Mouse (Mus musculus) mesoderm, embryonic 11.5 days (tissue): ENCODE measurements around the gene Tmcc1.

ENCODE experiments used
- DNase-seq: peaks from one replicate; pipeline ENCODE4 v3.0.0-alpha.2; 2012; ENCODE audit warnings: low read depth, low spot score

Tmcc1 gene

GRCm38 (mm10) chr6:115993463-115994145, 199.7 kb downstream of the Tmcc1 start:
- peak; percentile 26 for DNase-seq

- no peak for DNase-seq
Observed at GRCm38 (mm10) chr6:115992981-115993380, 200.3 kb downstream of the Tmcc1 start.

GRCm38 (mm10) chr6:115991881-115992620, 201.2 kb downstream of the Tmcc1 start:
- no peak for DNase-seq

GRCm38 (mm10) chr6:115991108-115991880, 202.0 kb downstream of the Tmcc1 start:
- no peak for DNase-seq

GRCm38 (mm10) chr6:115990479-115990878, 202.8 kb downstream of the Tmcc1 start:
- DNase-seq: no peak

- DNase-seq: no peak
Observed at GRCm38 (mm10) chr6:115990056-115990455, 203.2 kb downstream of the Tmcc1 start.

- no peak for DNase-seq
Observed at GRCm38 (mm10) chr6:115989607-115990006, 203.7 kb downstream of the Tmcc1 start.

GRCm38 (mm10) chr6:115989032-115989431, 204.3 kb downstream of the Tmcc1 start:
- DNase-seq: no peak

GRCm38 (mm10) chr6:115987096-115987747, 206.1 kb downstream of the Tmcc1 start:
- peak; percentile 47 for DNase-seq

GRCm38 (mm10) chr6:115986472-115987095, 206.7 kb downstream of the Tmcc1 start:
- peak; percentile 23 for DNase-seq

- DNase-seq: no peak
Observed at GRCm38 (mm10) chr6:115985622-115986021, 207.7 kb downstream of the Tmcc1 start.

- no peak for DNase-seq
Observed at GRCm38 (mm10) chr6:115984580-115984979, 208.7 kb downstream of the Tmcc1 start.

GRCm38 (mm10) chr6:115983306-115984038, 209.8 kb downstream of the Tmcc1 start:
- DNase-seq: peak; percentile 34

GRCm38 (mm10) chr6:115982889-115983288, 210.4 kb downstream of the Tmcc1 start:
- DNase-seq: no peak

- DNase-seq: no peak
Observed at GRCm38 (mm10) chr6:115978596-115978995, 214.7 kb downstream of the Tmcc1 start.

- no peak for DNase-seq
Observed at GRCm38 (mm10) chr6:115977810-115978209, 215.5 kb downstream of the Tmcc1 start.

- DNase-seq: no peak
Observed at GRCm38 (mm10) chr6:115975606-115976005, 217.7 kb downstream of the Tmcc1 start.

- DNase-seq: no peak
Observed at GRCm38 (mm10) chr6:115973881-115974662, 219.2 kb downstream of the Tmcc1 start.

- no peak for DNase-seq
Observed at GRCm38 (mm10) chr6:115973139-115973875, 220.0 kb downstream of the Tmcc1 start.
